Mouse (Mus musculus) erythroblast, embryonic 14.5 days (primary cell): Measurements from ENCODE around the gene Akt3. TPM values are rescaled to one million over a fixed set of nuclear protein-coding genes. Genes with fewer than 3 reads are reported as not detected.

Experiments used
- H3K27me3 ChIP-seq: 2 replicates; pipeline ENCODE4 v1.6.1; 2012; ENCODE audit warnings: inconsistent platforms; ENCODE audit not compliant: control insufficient read depth
- H3K36me3 ChIP-seq: 2 replicates; pipeline ENCODE4 v1.6.1; 2012; ENCODE audit warnings: mild to moderate bottlenecking, inconsistent platforms; ENCODE audit not compliant: control insufficient read depth
- H3K4me1 ChIP-seq: 2 replicates; pipeline ENCODE4 v1.6.1; 2012; ENCODE audit warnings: inconsistent platforms; ENCODE audit not compliant: control insufficient read depth
- H3K4me3 ChIP-seq: replicated peaks from 2 replicates; pipeline ENCODE3; 2012; ENCODE audit warnings: moderate library complexity, mild to moderate bottlenecking, inconsistent platforms
- H3K9me3 ChIP-seq: 2 replicates; pipeline ENCODE4 v1.6.1; 2012; ENCODE audit warnings: low read length, inconsistent platforms, mixed read lengths; ENCODE audit not compliant: control insufficient read depth
- GATA1 ChIP-seq: IDR thresholded peaks from 2 replicates; pipeline ENCODE4 v1.6.1; 2012; ENCODE audit warnings: low read length, inconsistent platforms, mixed read lengths
- TAL1 ChIP-seq: IDR thresholded peaks from 3 replicates; pipeline ENCODE4 v1.6.1; 2012; ENCODE audit warnings: low read length, inconsistent platforms, mixed read lengths
- polyA plus RNA-seq: library from polyadenylated mRNA; stranded (reverse); fragments of >175 nt; gene quantifications from 2 replicates; pipeline ENCODE4 v1.2.3, GENCODE M21; 2012

Gene Akt3
- polyA plus RNA-seq, 1 experiment = not detected

- H3K36me3 ChIP-seq = no peaks in the 10 kb centered on the region
- H3K4me3 ChIP-seq = no peak overlapping the region
Measured at GRCm38 (mm10) chr1:176992517-176992916, 265.5 kb downstream of the Akt3 start.

GRCm38 (mm10) chr1:176991473-176991872 lies 266.5 kb downstream of the Akt3 start:
- Histone ChIP-seq H3K9me3 (no peaks in the 10 kb centered on the region), H3K36me3 (no peaks in the 10 kb centered on the region), H3K4me1 (peaks cover 5% of the 10 kb centered on the region; the same call in 1 of the 2 replicates), H3K27me3 (no peaks in the 10 kb centered on the region), H3K4me3 (no peak overlapping the region)
- TF ChIP-seq GATA1 (no peak), TAL1 (no peak)

More at GRCm38 (mm10) chr1:176992517-176992916, 265.5 kb downstream of the Akt3 start:
- TF ChIP-seq GATA1 = no peak
- no peak for TF ChIP-seq TAL1
- H3K9me3 ChIP-seq = no peaks in the 10 kb centered on the region
- H3K27me3 ChIP-seq = no peaks in the 10 kb centered on the region
- peaks cover 10% of the 10 kb centered on the region for H3K4me1 ChIP-seq

GRCm38 (mm10) chr1:176986990-176987740 lies 270.8 kb downstream of the Akt3 start:
- Histone ChIP-seq H3K36me3 (no peaks in the 10 kb centered on the region), H3K4me3 (no peak overlapping the region), H3K9me3 (no peaks in the 10 kb centered on the region), H3K27me3 (no peaks in the 10 kb centered on the region), H3K4me1 (peaks cover 2% of the 10 kb centered on the region; the same call in 1 of the 2 replicates)
- TF ChIP-seq TAL1 = no peak
- TF ChIP-seq GATA1 = no peak

- no peak for TF ChIP-seq GATA1
- Histone ChIP-seq H3K4me1 (peaks cover 2% of the 10 kb centered on the region; the same call in 1 of the 2 replicates), H3K27me3 (no peaks in the 10 kb centered on the region), H3K9me3 (no peaks in the 10 kb centered on the region), H3K36me3 (no peaks in the 10 kb centered on the region), H3K4me3 (no peak overlapping the region)
Measured at GRCm38 (mm10) chr1:176986275-176986674, 271.7 kb downstream of the Akt3 start.

- Histone ChIP-seq H3K4me3 (no peak overlapping the region), H3K4me1 (peaks cover 2% of the 10 kb centered on the region; the same call in 1 of the 2 replicates), H3K36me3 (no peaks in the 10 kb centered on the region)
Measured at GRCm38 (mm10) chr1:176985691-176986090, 272.3 kb downstream of the Akt3 start.

GRCm38 (mm10) chr1:176982671-176983070 lies 275.3 kb downstream of the Akt3 start:
- no peak for TF ChIP-seq TAL1
- TF ChIP-seq GATA1 = no peak
- Histone ChIP-seq H3K27me3 (no peaks in the 10 kb centered on the region), H3K9me3 (no peaks in the 10 kb centered on the region), H3K4me1 (peaks cover 2% of the 10 kb centered on the region; the same call in 1 of the 2 replicates), H3K4me3 (no peak overlapping the region), H3K36me3 (no peaks in the 10 kb centered on the region)

More at GRCm38 (mm10) chr1:176985691-176986090, 272.3 kb downstream of the Akt3 start:
- Histone ChIP-seq H3K9me3 (no peaks in the 10 kb centered on the region), H3K27me3 (no peaks in the 10 kb centered on the region)
- no peak for TF ChIP-seq GATA1
- TF ChIP-seq TAL1 = no peak

- H3K27me3 ChIP-seq = no peaks in the 10 kb centered on the region
- H3K4me1 ChIP-seq = peaks cover 2% of the 10 kb centered on the region; the same call in 1 of the 2 replicates
- no peaks in the 10 kb centered on the region for H3K36me3 ChIP-seq
- no peak overlapping the region for H3K4me3 ChIP-seq
- no peaks in the 10 kb centered on the region for H3K9me3 ChIP-seq
- TF ChIP-seq TAL1 = no peak
- TF ChIP-seq GATA1 = no peak
Measured at GRCm38 (mm10) chr1:176981511-176981910, 276.5 kb downstream of the Akt3 start.

GRCm38 (mm10) chr1:176980801-176981400 lies 277.1 kb downstream of the Akt3 start:
- Histone ChIP-seq H3K36me3 (no peaks in the 10 kb centered on the region), H3K4me1 (peaks cover 2% of the 10 kb centered on the region; the same call in 1 of the 2 replicates), H3K27me3 (no peaks in the 10 kb centered on the region), H3K4me3 (no peak overlapping the region), H3K9me3 (no peaks in the 10 kb centered on the region)
- TF ChIP-seq GATA1 (no peak), TAL1 (no peak)

- no peak overlapping the region for H3K4me3 ChIP-seq
- no peaks in the 10 kb centered on the region for H3K27me3 ChIP-seq
- no peaks in the 10 kb centered on the region for H3K9me3 ChIP-seq
- TF ChIP-seq GATA1 (no peak), TAL1 (no peak)
- H3K4me1 ChIP-seq = no peaks in the 10 kb centered on the region; the same call in 1 of the 2 replicates
- H3K36me3 ChIP-seq = no peaks in the 10 kb centered on the region
Measured at GRCm38 (mm10) chr1:176980140-176980539, 277.9 kb downstream of the Akt3 start.
